Mouse (Mus musculus) lung, embryonic 16.5 days (tissue): ENCODE data around the gene Palb2. TPM values are rescaled to one million over a fixed set of nuclear protein-coding genes. Genes with fewer than 3 reads are reported as not detected.
A peak's percentile ranks its signal among the peaks of the same experiment; 100 is the strongest.

Source experiments
- ATAC-seq: fragments of 200-750 bp; cut with Nextera tagmentation; 2 replicates; pipeline ENCODE4 v1.8.0; 2017; ENCODE audit warnings: low read depth, mild to moderate bottlenecking, moderate library complexity
- H3K27ac ChIP-seq: fragments of 300-500 bp; sonication (generic); 2 replicates; pipeline ENCODE4 v1.5.1; 2014; ENCODE audit warnings: mild to moderate bottlenecking, control low read depth, low read length
- H3K27me3 ChIP-seq: fragments of 300-500 bp; sonication (generic); 2 replicates; pipeline ENCODE4 v1.6.1; 2014; ENCODE audit warnings: low read depth, low read length, mixed read lengths; ENCODE audit not compliant: control insufficient read depth, insufficient read depth
- H3K36me3 ChIP-seq: fragments of 300-500 bp; sonication (generic); 2 replicates; pipeline ENCODE4 v1.6.1; 2014; ENCODE audit warnings: low read length; ENCODE audit not compliant: control insufficient read depth, insufficient read depth
- H3K4me1 ChIP-seq: fragments of 300-500 bp; sonication (generic); replicated peaks from 2 replicates; pipeline ENCODE4 v1.6.1; 2014; ENCODE audit warnings: low read length, mixed read lengths; ENCODE audit not compliant: control insufficient read depth, insufficient read depth
- H3K4me2 ChIP-seq: fragments of 300-500 bp; sonication (generic); 2 replicates; pipeline ENCODE4 v1.6.1; 2014; ENCODE audit warnings: low read depth, low read length, control low read depth
- H3K4me3 ChIP-seq: fragments of 300-500 bp; sonication (generic); 2 replicates; pipeline ENCODE4 v1.5.1; 2014; ENCODE audit warnings: mild to moderate bottlenecking, low read length, control low read depth
- H3K9ac ChIP-seq: fragments of 300-500 bp; sonication (generic); 2 replicates; pipeline ENCODE4 v1.6.1; 2014; ENCODE audit warnings: low read length, control low read depth
- H3K9me3 ChIP-seq: fragments of 300-500 bp; sonication (generic); 2 replicates; pipeline ENCODE4 v1.6.1; 2016; ENCODE audit warnings: low read length; ENCODE audit not compliant: control insufficient read depth
- WGBS: fragments of 180-500 bp; shearing (Covaris S2); extraction: QIAGEN DNeasy Blood & Tissue Kit; methylation state at CpG from one replicate; pipeline ENCODE4 v1.1.7; 2014; 5-methylcytosine and 5-hydroxymethylcytosine counted together
- polyA plus RNA-seq: library from polyadenylated mRNA; unstranded; fragments of >200 nt; fragmentation: Nextera tagmentation; extraction: Ambion mirVana; gene quantifications from 2 replicates; pipeline ENCODE4 v1.2.1, GENCODE M21; 2015

Palb2 gene
- polyA plus RNA-seq, 1 experiment from 2014 or later = 18.4 TPM

GRCm38 (mm10) chr7:122081071-122081470 is 51.7 kb downstream of the Palb2 start:
- H3K36me3 ChIP-seq = peaks cover 41% of the 10 kb centered on the region

GRCm38 (mm10) chr7:122079798-122080554 is 52.8 kb downstream of the Palb2 start:
- H3K9ac ChIP-seq = no peak overlapping the region
- no peaks in the 10 kb centered on the region for H3K9me3 ChIP-seq
- no peaks in the 10 kb centered on the region for H3K4me1 ChIP-seq
- 82% methylated on average over 8 of the region's 8 CpGs for WGBS
- H3K36me3 ChIP-seq = peaks cover 39% of the 10 kb centered on the region
- H3K4me3 ChIP-seq = no peak overlapping the region
- ATAC-seq = no peak
- no peak overlapping the region for H3K27ac ChIP-seq
- H3K27me3 ChIP-seq = no peaks in the 10 kb centered on the region
- no peak overlapping the region for H3K4me2 ChIP-seq

More at GRCm38 (mm10) chr7:122081071-122081470, 51.7 kb downstream of the Palb2 start:
- 95% methylated on average over 1 of the region's 1 CpGs for WGBS
- no peak overlapping the region for H3K9ac ChIP-seq
- H3K4me1 ChIP-seq = no peaks in the 10 kb centered on the region
- H3K27ac ChIP-seq = no peak overlapping the region
- no peak overlapping the region for H3K4me3 ChIP-seq
- no peaks in the 10 kb centered on the region for H3K9me3 ChIP-seq
- no peaks in the 10 kb centered on the region for H3K27me3 ChIP-seq
- ATAC-seq = no peak
- no peak overlapping the region for H3K4me2 ChIP-seq

- Histone ChIP-seq H3K9ac (no peak overlapping the region), H3K4me1 (no peaks in the 10 kb centered on the region), H3K36me3 (peaks cover 39% of the 10 kb centered on the region), H3K27ac (no peak overlapping the region), H3K4me3 (no peak overlapping the region), H3K27me3 (no peaks in the 10 kb centered on the region), H3K4me2 (no peak overlapping the region), H3K9me3 (no peaks in the 10 kb centered on the region)
- WGBS = 84% methylated on average over 3 of the region's 3 CpGs
- ATAC-seq = no peak
Measured at GRCm38 (mm10) chr7:122074374-122074773, 58.4 kb downstream of the Palb2 start.

GRCm38 (mm10) chr7:122067517-122068381 is 65.0 kb downstream of the Palb2 start:
- Histone ChIP-seq H3K36me3 (peaks cover 12% of the 10 kb centered on the region), H3K4me2 (peak overlapping the region; percentile 66), H3K4me3 (peak overlapping the region; percentile 100), H3K9me3 (no peaks in the 10 kb centered on the region), H3K27ac (peak overlapping the region; percentile 93), H3K27me3 (no peaks in the 10 kb centered on the region), H3K4me1 (peaks cover 16% of the 10 kb centered on the region), H3K9ac (peak overlapping the region; percentile 98)
- WGBS = under 1% methylated on average over 58 of the region's 58 CpGs
- no peak; the same call in 1 of the 2 replicates for ATAC-seq

GRCm38 (mm10) chr7:122066945-122067516 is 65.8 kb downstream of the Palb2 start, which contains the start of the genes Ubfd1 and Ears2:
Gene Ubfd1 (plus strand): TSS chr7:122067175.
Gene Ears2 (minus strand): TSS chr7:122067263.
- Histone ChIP-seq H3K27ac (peak within 1 kb of the TSS; percentile 93), H3K9me3 (no peaks in the 10 kb centered on the region), H3K4me3 (peak within 1 kb of the TSS; percentile 100), H3K36me3 (peaks cover 7% of the 10 kb centered on the region), H3K9ac (peak within 1 kb of the TSS; percentile 98), H3K4me2 (peak within 1 kb of the TSS; percentile 66), H3K27me3 (no peaks in the 10 kb centered on the region), H3K4me1 (peaks cover 16% of the 10 kb centered on the region)
- WGBS = 1% methylated on average over 51 of the region's 60 CpGs
- ATAC-seq = peak; percentile 99

- H3K9me3 ChIP-seq = no peaks in the 10 kb centered on the region
- peak overlapping the region; percentile 98 for H3K9ac ChIP-seq
- WGBS = 10% methylated on average over 31 of the region's 31 CpGs
- peak overlapping the region; percentile 66 for H3K4me2 ChIP-seq
- peaks cover 16% of the 10 kb centered on the region for H3K4me1 ChIP-seq
- peak overlapping the region; percentile 100 for H3K4me3 ChIP-seq
- H3K27me3 ChIP-seq = no peaks in the 10 kb centered on the region
- peak; percentile 56; the same call in 1 of the 2 replicates for ATAC-seq
- H3K36me3 ChIP-seq = peaks cover 7% of the 10 kb centered on the region
- peak overlapping the region; percentile 93 for H3K27ac ChIP-seq
Measured at GRCm38 (mm10) chr7:122066102-122066944, 66.5 kb downstream of the Palb2 start.

- Histone ChIP-seq H3K9me3 (no peaks in the 10 kb centered on the region), H3K36me3 (peaks cover 7% of the 10 kb centered on the region), H3K9ac (no peak overlapping the region), H3K4me2 (peak overlapping the region; percentile 66), H3K27ac (0 out of 2 replicates have a peak overlapping the region, but pooled peaks have one; percentile 7), H3K4me1 (peaks cover 16% of the 10 kb centered on the region), H3K27me3 (no peaks in the 10 kb centered on the region), H3K4me3 (peak overlapping the region; percentile 100; the same call in 1 of the 2 replicates)
- ATAC-seq = no peak
- WGBS = 35% methylated on average over 1 of the region's 1 CpGs
Measured at GRCm38 (mm10) chr7:122065656-122066055, 67.1 kb downstream of the Palb2 start.
